Mouse (Mus musculus): ENCODE results near the gene Znhit2. TPM values are rescaled to one million over a fixed set of nuclear protein-coding genes. Genes with fewer than 3 reads are reported as not detected.
A peak's percentile ranks its signal among the peaks of the same experiment; 100 is the strongest.

Znhit2 gene
- total and polyA plus RNA-seq, 3 experiments = 11.0 to 60.6 (median 16.3) TPM

DNA sequence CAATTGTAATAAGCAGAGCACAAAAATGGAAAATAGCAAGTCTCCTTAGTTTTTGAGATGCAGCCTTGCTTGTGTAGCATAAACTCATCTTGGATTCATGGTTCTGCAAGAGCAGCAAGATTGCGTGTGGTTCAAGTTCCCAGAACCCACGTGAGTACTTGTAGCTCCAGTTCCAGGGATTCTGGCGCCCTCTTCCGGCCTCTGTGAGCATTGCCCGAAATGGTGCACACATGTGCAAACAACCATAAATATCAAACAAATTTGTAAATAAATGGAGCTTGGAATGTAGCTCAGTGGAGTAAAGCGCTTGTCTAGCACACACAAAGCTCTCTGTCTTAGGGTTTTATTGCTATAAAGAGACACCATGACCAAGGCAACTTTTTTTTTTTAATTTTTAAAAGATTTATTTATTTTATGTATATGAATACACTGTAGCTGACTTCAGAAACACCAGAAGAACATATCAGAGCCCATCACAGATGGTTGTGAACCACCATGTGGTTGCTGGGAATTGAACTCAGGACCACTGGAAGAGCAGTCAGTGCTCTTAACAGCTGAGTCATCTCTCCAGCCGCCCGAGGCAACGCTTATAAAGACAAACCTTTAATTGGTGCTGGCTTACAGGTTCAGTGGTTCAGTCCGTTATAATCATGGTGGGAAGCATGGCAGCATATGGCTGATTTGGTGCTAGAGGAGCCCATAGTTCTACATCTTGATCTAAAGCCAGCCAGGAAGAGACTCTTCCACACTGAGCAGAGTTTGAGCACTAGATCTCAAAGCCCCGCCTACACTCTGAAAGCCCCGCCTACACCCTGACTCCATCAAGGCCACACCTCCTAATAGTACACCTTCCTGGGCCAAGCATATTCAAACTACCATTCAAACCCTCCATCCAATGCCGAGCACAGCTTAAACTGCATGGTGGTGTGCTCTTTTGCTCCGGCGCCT lies 42.6 kb upstream of the Znhit2 start:
- ATAC-seq (ENCODE audit: extremely low read depth, insufficient number of reproducible peaks, low FRiP score, poor library complexity, severe bottlenecking) (no peak), DNase-seq (ENCODE audit: low spot score) (peak; percentile 20)
- Histone ChIP-seq H3K9me3 (replicated peaks) (no peaks in the 10 kb centered on the region), H3K4me3 (ENCODE audit: low read depth, low read length) (no peak overlapping the region), H3K36me3 (replicated peaks) (peaks cover 14% of the 10 kb centered on the region), H3K4me1 (ENCODE audit: insufficient read depth, low read depth, low read length) (peaks cover 80% of the 10 kb centered on the region), H3K27me3 (ENCODE audit: insufficient read depth, low read length) (no peaks in the 10 kb centered on the region)
- TF ChIP-seq TAL1 (conservative IDR thresholded peaks at IDR 0.05; ENCODE audit: low read depth, low read length) = no peak
- TF ChIP-seq CTCF (IDR thresholded peaks at IDR 0.05; ENCODE audit: low read depth, low read length) = peak; percentile 85

DNA sequence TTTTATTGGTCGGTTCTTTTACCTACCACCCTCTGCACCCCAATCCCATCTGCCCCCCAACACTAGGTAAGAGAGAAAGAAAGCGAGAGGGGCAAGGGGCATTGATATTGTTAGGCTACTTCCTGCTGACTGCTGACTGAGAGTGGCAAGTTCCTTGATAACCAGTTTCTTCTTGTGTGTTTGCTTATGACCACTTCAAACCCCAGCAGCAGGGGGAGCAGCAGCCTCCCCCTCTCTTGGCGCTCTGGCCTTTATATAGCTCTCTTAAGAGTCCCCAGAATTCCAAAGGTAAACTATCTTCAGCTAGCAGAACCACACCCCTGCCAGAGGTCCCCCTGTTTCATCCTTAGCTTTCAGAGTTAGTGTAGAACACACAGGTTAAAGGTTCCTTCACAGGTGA lies 40.7 kb upstream of the Znhit2 start:
- Histone ChIP-seq H3K27me3 (ENCODE audit: insufficient read depth, low read length) (peaks cover 13% of the 10 kb centered on the region), H3K36me3 (replicated peaks) (peaks cover 4% of the 10 kb centered on the region), H3K9me3 (replicated peaks) (no peaks in the 10 kb centered on the region), H3K4me1 (ENCODE audit: insufficient read depth, low read depth, low read length) (peaks cover 67% of the 10 kb centered on the region), H3K4me3 (ENCODE audit: low read depth, low read length) (no peak overlapping the region)
- no peak for TF ChIP-seq CTCF (IDR thresholded peaks at IDR 0.05; ENCODE audit: low read depth, low read length)
- no peak for TF ChIP-seq TAL1 (conservative IDR thresholded peaks at IDR 0.05; ENCODE audit: low read depth, low read length)
- TF ChIP-seq GATA1 (IDR thresholded peaks at IDR 0.05; ENCODE audit: borderline replicate concordance, low read length) = no peak
- no peak for TF ChIP-seq POLR2AphosphoS5 (IDR thresholded peaks at IDR 0.05; ENCODE audit: insufficient replicate concordance, low read depth, low read length)
- TF ChIP-seq GATA2 (IDR thresholded peaks at IDR 0.05; ENCODE audit: borderline replicate concordance, low read depth, low read length) = no peak
- DNase-seq (ENCODE audit: low spot score) (no peak), ATAC-seq (ENCODE audit: extremely low read depth, insufficient number of reproducible peaks, low FRiP score, poor library complexity, severe bottlenecking) (no peak)

DNA sequence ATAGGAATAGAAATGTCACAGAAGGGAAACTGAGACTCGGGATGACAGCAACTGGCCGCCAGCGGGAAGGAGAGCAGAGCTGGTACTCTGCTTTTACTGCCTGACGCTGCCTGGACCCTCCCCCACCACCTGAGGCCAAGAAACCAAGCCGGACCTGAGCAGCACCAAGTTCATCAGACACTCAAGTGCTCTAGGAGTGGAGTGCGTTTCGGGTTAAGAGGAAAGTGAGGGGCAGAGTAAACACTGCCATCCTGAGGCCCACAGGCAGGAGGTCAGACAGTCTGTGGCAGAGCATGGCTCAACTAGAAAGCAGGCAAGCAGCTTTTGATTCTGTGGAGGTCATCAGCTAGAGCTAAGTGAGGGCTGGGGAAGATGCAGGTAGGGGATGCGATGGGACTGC lies 37.9 kb upstream of the Znhit2 start:
- TF ChIP-seq TAL1 (conservative IDR thresholded peaks at IDR 0.05; ENCODE audit: low read depth, low read length) = no peak
- TF ChIP-seq GATA1 (IDR thresholded peaks at IDR 0.05; ENCODE audit: borderline replicate concordance, low read length) = no peak
- no peak for TF ChIP-seq CTCF (IDR thresholded peaks at IDR 0.05; ENCODE audit: low read depth, low read length)
- TF ChIP-seq POLR2AphosphoS5 (IDR thresholded peaks at IDR 0.05; ENCODE audit: insufficient replicate concordance, low read depth, low read length) = no peak
- no peak for TF ChIP-seq GATA2 (IDR thresholded peaks at IDR 0.05; ENCODE audit: borderline replicate concordance, low read depth, low read length)
- peaks cover 2% of the 10 kb centered on the region for H3K36me3 ChIP-seq (replicated peaks)
- peaks cover 40% of the 10 kb centered on the region for H3K4me1 ChIP-seq (ENCODE audit: insufficient read depth, low read depth, low read length)
- peaks cover 25% of the 10 kb centered on the region for H3K27me3 ChIP-seq (ENCODE audit: insufficient read depth, low read length)
- H3K4me3 ChIP-seq (ENCODE audit: low read depth, low read length) = no peak overlapping the region
- ATAC-seq (ENCODE audit: extremely low read depth, insufficient number of reproducible peaks, low FRiP score, poor library complexity, severe bottlenecking) (no peak), DNase-seq (ENCODE audit: low spot score) (no peak)
- H3K9me3 ChIP-seq (replicated peaks) = no peaks in the 10 kb centered on the region

DNA sequence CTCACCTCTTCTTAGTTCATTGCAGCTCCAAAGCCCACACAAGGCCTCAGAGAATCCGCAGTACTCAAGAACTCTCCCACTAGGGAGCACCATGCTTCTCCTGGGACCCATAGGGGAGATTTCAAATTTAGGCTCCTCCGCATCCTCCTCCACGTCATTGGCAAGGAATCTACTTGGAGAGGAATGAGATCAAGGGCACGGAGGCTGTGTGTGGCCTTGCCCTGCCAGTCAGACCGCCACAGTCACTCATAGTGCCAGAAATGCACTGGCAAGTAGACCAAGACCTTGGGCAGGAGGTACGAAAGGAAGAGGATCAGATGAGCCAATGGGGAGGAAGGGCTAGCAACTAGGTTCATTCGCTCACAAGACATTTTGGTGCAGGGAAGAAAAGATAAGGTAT lies 37.1 kb upstream of the Znhit2 start:
- DNase-seq (ENCODE audit: low spot score) (no peak), ATAC-seq (ENCODE audit: extremely low read depth, insufficient number of reproducible peaks, low FRiP score, poor library complexity, severe bottlenecking) (no peak)
- H3K4me3 ChIP-seq (ENCODE audit: low read depth, low read length) = no peak overlapping the region
- no peaks in the 10 kb centered on the region for H3K9me3 ChIP-seq (replicated peaks)
- TF ChIP-seq TAL1 (conservative IDR thresholded peaks at IDR 0.05; ENCODE audit: low read depth, low read length) (no peak), POLR2AphosphoS5 (IDR thresholded peaks at IDR 0.05; ENCODE audit: insufficient replicate concordance, low read depth, low read length) (no peak), CTCF (IDR thresholded peaks at IDR 0.05; ENCODE audit: low read depth, low read length) (no peak)
- peaks cover 2% of the 10 kb centered on the region for H3K36me3 ChIP-seq (replicated peaks)
- H3K27me3 ChIP-seq (ENCODE audit: insufficient read depth, low read length) = peaks cover 26% of the 10 kb centered on the region
- H3K4me1 ChIP-seq (ENCODE audit: insufficient read depth, low read depth, low read length) = peaks cover 35% of the 10 kb centered on the region

DNA sequence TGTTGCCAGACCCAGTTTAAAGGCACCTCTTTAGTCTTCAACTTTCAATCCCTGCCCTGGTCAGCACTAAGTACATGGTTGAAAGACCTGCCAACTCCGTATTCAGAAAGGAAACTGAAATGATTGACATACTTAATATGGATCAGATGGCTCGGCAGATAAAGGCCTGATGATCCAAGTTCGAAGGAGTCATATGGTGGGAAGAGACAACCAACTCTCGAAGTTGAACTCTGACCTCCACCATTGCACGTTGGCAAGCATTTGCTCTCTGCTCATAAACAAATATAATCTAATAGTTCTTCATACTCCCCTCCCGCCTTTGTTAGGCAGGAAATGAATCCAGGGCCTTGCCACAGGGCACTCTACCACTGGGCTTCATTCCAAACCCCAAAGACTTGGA lies 32.0 kb upstream of the Znhit2 start:
- Histone ChIP-seq H3K9me3 (replicated peaks) (no peaks in the 10 kb centered on the region), H3K36me3 (replicated peaks) (no peaks in the 10 kb centered on the region), H3K4me3 (ENCODE audit: low read depth, low read length) (no peak overlapping the region), H3K27me3 (ENCODE audit: insufficient read depth, low read length) (peaks cover 30% of the 10 kb centered on the region), H3K4me1 (ENCODE audit: insufficient read depth, low read depth, low read length) (peaks cover 27% of the 10 kb centered on the region)
- no peak for DNase-seq (ENCODE audit: low spot score)
- TF ChIP-seq GATA1 (IDR thresholded peaks at IDR 0.05; ENCODE audit: borderline replicate concordance, low read length) (no peak), POLR2AphosphoS5 (IDR thresholded peaks at IDR 0.05; ENCODE audit: insufficient replicate concordance, low read depth, low read length) (no peak), TAL1 (conservative IDR thresholded peaks at IDR 0.05; ENCODE audit: low read depth, low read length) (no peak), CTCF (IDR thresholded peaks at IDR 0.05; ENCODE audit: low read depth, low read length) (no peak), GATA2 (IDR thresholded peaks at IDR 0.05; ENCODE audit: borderline replicate concordance, low read depth, low read length) (no peak)
- no peak for ATAC-seq (ENCODE audit: extremely low read depth, insufficient number of reproducible peaks, low FRiP score, poor library complexity, severe bottlenecking)

DNA sequence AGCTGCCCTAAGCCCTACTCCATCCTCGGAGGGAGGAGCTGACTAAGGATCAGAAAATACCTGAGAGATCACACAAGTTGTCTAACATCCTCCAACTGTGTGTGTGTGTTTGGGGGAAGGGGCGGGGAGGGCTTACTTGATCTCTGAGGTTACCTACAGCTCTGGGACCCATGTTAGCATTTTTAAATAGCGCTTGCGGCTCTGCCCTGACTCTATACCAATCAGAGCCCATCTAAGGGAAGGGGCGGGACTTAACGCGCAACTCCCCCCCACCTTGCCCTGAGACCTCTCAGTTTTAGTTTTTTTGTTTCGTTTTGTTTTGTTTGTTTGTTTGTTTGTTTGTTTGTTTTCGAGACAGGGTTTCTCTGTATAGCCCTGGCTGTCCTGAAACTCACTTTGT lies 31.6 kb upstream of the Znhit2 start:
- H3K4me3 ChIP-seq (ENCODE audit: low read depth, low read length) = no peak overlapping the region
- peaks cover 27% of the 10 kb centered on the region for H3K4me1 ChIP-seq (ENCODE audit: insufficient read depth, low read depth, low read length)

More for the DNA sequence above, 31.6 kb upstream of the Znhit2 start:
- Histone ChIP-seq H3K27me3 (ENCODE audit: insufficient read depth, low read length) (peaks cover 28% of the 10 kb centered on the region), H3K9me3 (replicated peaks) (no peaks in the 10 kb centered on the region), H3K36me3 (replicated peaks) (no peaks in the 10 kb centered on the region)
- DNase-seq (ENCODE audit: low spot score) (no peak), ATAC-seq (ENCODE audit: extremely low read depth, insufficient number of reproducible peaks, low FRiP score, poor library complexity, severe bottlenecking) (no peak)
- TF ChIP-seq CTCF (IDR thresholded peaks at IDR 0.05; ENCODE audit: low read depth, low read length) = no peak

Data from G1E (cell line).